Mouse (Mus musculus): ENCODE results near the gene Xpo6.

Xpo6 gene

GRCm38 (mm10) chr7:126200178-126200996 is at the start of gene Xpo6:
Gene Xpo6, minus strand, starts transcription at chr7:126200501.
- peak; percentile 95 for DNase-seq

GRCm38 (mm10) chr7:126249986-126250385 is 49.7 kb upstream of the Xpo6 start:
- DNase-seq = peak; percentile 62

GRCm38 (mm10) chr7:126249146-126249545 is 48.8 kb upstream of the Xpo6 start:
- peak; percentile 34 for DNase-seq

- DNase-seq = peak; percentile 44
Observed at GRCm38 (mm10) chr7:126248641-126249141, 48.4 kb upstream of the Xpo6 start.

- DNase-seq = peak; percentile 66
Observed at GRCm38 (mm10) chr7:126248088-126248487, 47.8 kb upstream of the Xpo6 start.

- DNase-seq = peak; percentile 29
Observed at GRCm38 (mm10) chr7:126244168-126244750, 44.0 kb upstream of the Xpo6 start.

- DNase-seq = no peak
Observed at GRCm38 (mm10) chr7:126240814-126241360, 40.6 kb upstream of the Xpo6 start.

GRCm38 (mm10) chr7:126236794-126237192 is 36.5 kb upstream of the Xpo6 start:
- DNase-seq = no peak

- DNase-seq = no peak
Observed at GRCm38 (mm10) chr7:126236083-126236793, 35.9 kb upstream of the Xpo6 start.

- no peak for DNase-seq
Observed at GRCm38 (mm10) chr7:126234611-126235010, 34.3 kb upstream of the Xpo6 start.

- DNase-seq = no peak
Observed at GRCm38 (mm10) chr7:126232345-126233071, 32.2 kb upstream of the Xpo6 start.

- no peak for DNase-seq
Observed at GRCm38 (mm10) chr7:126230357-126231148, 30.3 kb upstream of the Xpo6 start.

- DNase-seq = no peak
Observed at GRCm38 (mm10) chr7:126226136-126226535, 25.8 kb upstream of the Xpo6 start.

GRCm38 (mm10) chr7:126222753-126223152 is 22.5 kb upstream of the Xpo6 start:
- DNase-seq = no peak

- DNase-seq = no peak
Observed at GRCm38 (mm10) chr7:126220611-126221010, 20.3 kb upstream of the Xpo6 start.

- no peak for DNase-seq
Observed at GRCm38 (mm10) chr7:126218311-126218710, 18.0 kb upstream of the Xpo6 start.

- peak; percentile 84 for DNase-seq
Observed at GRCm38 (mm10) chr7:126216867-126217266, 16.6 kb upstream of the Xpo6 start.

GRCm38 (mm10) chr7:126210856-126211255 is 10.6 kb upstream of the Xpo6 start:
- DNase-seq = no peak

GRCm38 (mm10) chr7:126200997-126201345 is 670 bp upstream of the Xpo6 start:
- no peak for DNase-seq

- DNase-seq = peak; percentile 48
Observed at GRCm38 (mm10) chr7:126199691-126200102, 604 bp downstream of the Xpo6 start.

GRCm38 (mm10) chr7:126198926-126199325 is 1.4 kb downstream of the Xpo6 start:
- no peak for DNase-seq

GRCm38 (mm10) chr7:126194175-126194574 is 6.1 kb downstream of the Xpo6 start:
- DNase-seq = no peak

Data from cerebellum, adult 11 months (tissue).